Mouse (Mus musculus) spleen, postnatal 10 days (tissue): Measurements from ENCODE around the gene Dmc1.

ENCODE experiments used
- DNase-seq, 2 experiments: peaks; one replicate each; pipeline ENCODE4 v3.0.0; 2021 to 2022; ENCODE audit warnings: low spot score in 2 of 2

The Dmc1 gene

GRCm38 (mm10) chr15:79604990-79605665, at the start of gene Dmc1:
Gene Dmc1 (minus strand): TSS chr15:79605109.
- peak in 1 of 2 experiments; percentile 60 for DNase-seq

GRCm38 (mm10) chr15:79651481-79651880, 46.6 kb upstream of the Dmc1 start:
- peak in 1 of 2 experiments; percentile 52 for DNase-seq

- DNase-seq = peak; percentile 40 to 77
Measured at GRCm38 (mm10) chr15:79650569-79650968, 45.7 kb upstream of the Dmc1 start.

- no peak for DNase-seq
Measured at GRCm38 (mm10) chr15:79648130-79648529, 43.2 kb upstream of the Dmc1 start.

- DNase-seq = no peak
Measured at GRCm38 (mm10) chr15:79645483-79645882, 40.6 kb upstream of the Dmc1 start.

GRCm38 (mm10) chr15:79641135-79641817, 36.4 kb upstream of the Dmc1 start:
- no peak for DNase-seq

- no peak for DNase-seq
Measured at GRCm38 (mm10) chr15:79630471-79630870, 25.6 kb upstream of the Dmc1 start.

- DNase-seq = no peak
Measured at GRCm38 (mm10) chr15:79619770-79620414, 15.0 kb upstream of the Dmc1 start.

GRCm38 (mm10) chr15:79618456-79618855, 13.5 kb upstream of the Dmc1 start:
- no peak for DNase-seq

- DNase-seq = no peak
Measured at GRCm38 (mm10) chr15:79617135-79617534, 12.2 kb upstream of the Dmc1 start.

GRCm38 (mm10) chr15:79616729-79617128, 11.8 kb upstream of the Dmc1 start:
- no peak for DNase-seq

GRCm38 (mm10) chr15:79615501-79615900, 10.6 kb upstream of the Dmc1 start:
- no peak for DNase-seq

GRCm38 (mm10) chr15:79609226-79609625, 4.3 kb upstream of the Dmc1 start:
- DNase-seq = no peak

GRCm38 (mm10) chr15:79608214-79608613, 3.3 kb upstream of the Dmc1 start:
- no peak for DNase-seq

- no peak for DNase-seq
Measured at GRCm38 (mm10) chr15:79607757-79608156, 2.8 kb upstream of the Dmc1 start.

- DNase-seq = no peak
Measured at GRCm38 (mm10) chr15:79606161-79606560, 1.3 kb upstream of the Dmc1 start.

- no peak for DNase-seq
Measured at GRCm38 (mm10) chr15:79600176-79600575, 4.7 kb downstream of the Dmc1 start.

- DNase-seq = no peak
Measured at GRCm38 (mm10) chr15:79598715-79599114, 6.2 kb downstream of the Dmc1 start.

- no peak for DNase-seq
Measured at GRCm38 (mm10) chr15:79581581-79581980, 23.3 kb downstream of the Dmc1 start.

GRCm38 (mm10) chr15:79577671-79578426, 27.1 kb downstream of the Dmc1 start:
- no peak for DNase-seq

- DNase-seq = no peak
Measured at GRCm38 (mm10) chr15:79576947-79577346, 28.0 kb downstream of the Dmc1 start.
